Mouse (Mus musculus): Measurements from ENCODE around the gene Poldip3.

Poldip3 gene

DNA sequence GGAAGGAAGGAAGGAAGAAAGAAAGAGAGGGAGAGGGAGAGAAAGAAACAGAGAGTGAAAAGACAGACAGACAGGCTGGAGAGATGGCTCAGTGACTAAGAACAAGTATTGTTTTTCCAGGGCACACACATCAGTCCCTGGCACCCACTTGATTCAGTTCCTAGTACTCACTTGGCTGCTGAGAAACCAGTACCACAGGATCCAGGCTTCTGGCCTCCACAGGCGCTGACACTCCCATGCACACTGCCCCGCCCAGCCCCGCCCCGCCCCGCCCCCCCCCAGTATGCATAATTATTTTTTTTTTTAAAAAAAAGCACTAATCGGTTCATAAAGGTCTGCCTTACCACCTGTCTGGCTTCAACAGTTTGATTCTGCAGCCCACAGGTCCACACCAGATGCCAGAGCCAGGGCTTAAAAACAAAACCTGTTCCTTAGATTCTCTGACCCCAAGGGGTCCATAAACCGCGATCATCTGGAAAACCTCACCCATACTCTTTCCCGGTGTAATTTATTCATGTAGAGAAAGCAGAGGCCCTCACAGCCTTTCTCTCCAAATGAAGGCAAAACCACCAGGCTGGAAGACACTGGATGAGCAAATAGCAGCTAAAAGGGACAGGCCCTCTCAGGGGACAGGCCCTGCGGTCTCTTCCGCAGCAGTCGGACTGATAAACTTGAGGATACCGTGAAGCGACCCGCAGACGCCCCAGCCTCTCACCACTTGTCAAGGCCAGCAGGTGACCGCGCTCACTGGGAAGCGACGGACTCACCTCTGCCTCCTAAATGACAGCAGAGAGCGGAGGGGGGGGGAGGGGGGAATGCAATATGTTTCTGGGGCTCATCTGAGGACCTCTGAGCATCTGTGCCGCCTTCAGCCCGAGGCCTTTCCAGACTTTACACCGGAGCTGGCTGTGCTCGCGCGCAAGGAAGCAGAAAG is 60.4 kb downstream of the Poldip3 start:
- in situ Hi-C loops (cut with MboI, MseI), result loop anchor here (10.0 kb wide), 1 partner anchor 1776 kb away; no protein-coding TSS in a partner anchor

DNA sequence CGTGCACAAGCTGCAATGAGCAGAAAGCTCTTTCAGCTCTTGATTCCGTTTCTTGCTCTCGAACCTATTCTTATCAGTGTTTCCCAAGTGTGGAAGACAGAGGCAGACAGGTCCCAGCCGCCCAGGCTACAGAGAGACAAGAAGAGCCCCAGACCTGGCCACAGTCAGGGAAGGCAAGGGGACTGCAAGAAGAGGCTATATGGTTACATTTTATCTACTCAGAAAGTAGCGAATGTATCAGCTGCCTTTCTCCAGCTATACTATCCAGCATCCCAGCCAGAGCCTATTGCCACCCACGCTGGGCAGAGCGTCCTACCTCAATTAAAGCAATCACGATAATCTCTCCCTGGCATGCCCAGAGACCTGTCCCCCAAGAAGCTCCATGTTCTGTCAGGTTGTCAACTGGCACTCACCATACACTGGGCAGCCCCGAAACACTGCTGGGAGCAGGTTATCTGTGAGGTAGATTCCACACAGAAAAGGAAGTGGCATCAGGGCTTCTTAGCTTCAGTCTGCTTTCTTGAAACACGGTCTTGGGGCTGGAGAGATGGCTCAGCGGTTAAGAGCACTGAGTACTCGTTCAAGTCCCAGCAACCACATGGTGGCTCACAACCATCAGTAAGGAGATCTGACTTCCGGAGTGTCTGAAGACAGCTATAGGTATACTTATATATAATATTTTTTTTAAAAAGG is 62.4 kb downstream of the Poldip3 start:
- in situ Hi-C loops (cut with MboI, MseI), result loop anchor here (10.0 kb wide), 1 partner anchor 1778 kb away; no protein-coding TSS in a partner anchor

DNA sequence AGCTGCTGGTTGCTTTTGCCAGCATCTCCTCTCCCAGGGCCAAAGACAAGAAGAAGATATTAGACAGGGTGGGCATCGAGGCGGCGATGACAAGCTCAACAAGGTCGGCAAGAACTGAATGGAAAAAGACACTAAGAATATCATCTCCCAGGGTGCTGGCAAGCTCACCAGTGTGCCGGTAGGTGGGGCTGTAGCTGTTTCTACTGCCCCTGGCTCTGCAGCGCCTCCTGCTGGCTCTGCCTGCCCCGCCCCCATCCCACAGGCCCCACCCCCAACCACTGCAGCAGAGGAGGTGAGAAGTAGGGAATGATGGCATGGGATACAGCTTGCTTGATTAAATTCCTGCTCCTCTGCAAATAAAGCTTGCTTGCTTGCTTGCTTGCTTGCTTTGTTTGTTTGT is 63.3 kb downstream of the Poldip3 start:
- in situ Hi-C loops (cut with MboI, MseI), result loop anchor here (10.0 kb wide), 1 partner anchor 1779 kb away; no protein-coding TSS in a partner anchor

GRCm38 (mm10) chr15:83084022-83084640 is 65.1 kb downstream of the Poldip3 start:
- in situ Hi-C loops (cut with MboI, MseI), result loop anchor here (10.0 kb wide), 1 partner anchor 1781 kb away; no protein-coding TSS in a partner anchor

DNA sequence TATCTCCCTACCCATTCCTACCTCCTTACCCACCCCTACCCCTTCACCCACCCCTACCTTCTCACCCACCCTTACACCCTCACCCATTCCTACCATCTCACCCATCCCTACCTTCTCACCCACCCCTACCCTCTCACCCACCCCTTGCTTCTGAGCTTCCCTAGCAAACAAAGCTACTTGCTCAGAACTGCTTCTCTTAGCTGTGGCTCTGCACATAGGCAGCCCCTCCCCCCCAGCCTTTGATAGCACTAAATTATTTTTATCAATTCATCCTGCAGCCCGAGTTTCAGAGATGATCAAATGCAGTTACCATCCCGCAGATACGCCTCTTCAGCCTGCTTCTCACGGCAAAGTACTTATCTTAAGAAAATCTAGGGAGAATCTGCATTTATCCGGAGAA is 65.7 kb downstream of the Poldip3 start:
- in situ Hi-C loops (cut with MboI, MseI), result loop anchor here (10.0 kb wide), 1 partner anchor 1781 kb away; no protein-coding TSS in a partner anchor
